Comparison of ENCODE assay signal across 22 mouse cellular contexts in genomic region chr13:51348707-51349106, GRCm38 (mm10). TPM values are rescaled to one million over a fixed set of nuclear protein-coding genes. Genes with fewer than 3 reads are reported as not detected.
DNase-seq lines count a peak whose midpoint lies in the region; ATAC-seq and TF ChIP-seq lines count a peak whose summit lies in the region.
"Had no signal": no experiment of that assay in that cellular context is flagged by ENCODE, and none has a peak within 500 bp of the region (broad histone marks: within the 10 kb centered on the region; RNA-seq: fewer than 3 reads in every experiment).

No protein-coding gene starts in this region.

- no peak for ATAC-seq in forebrain, postnatal 0 days
- ATAC-seq in neural tube, embryonic 15.5 days (ENCODE audit: low FRiP score): no peak
- ATAC-seq: forebrain, embryonic 13.5 days; hindbrain, postnatal 0 days; intestine, embryonic 16.5 days had no signal

- peak overlapping the region; percentile 88; the same call in 1 of the 2 replicates for H3K27ac ChIP-seq in forebrain, embryonic 10.5 days
- H3K27ac ChIP-seq in forebrain, postnatal 0 days (ENCODE audit: low read depth, low read length): no peak overlapping the region
- no peak overlapping the region for H3K27ac ChIP-seq in neural tube, embryonic 15.5 days (replicated peaks)
- H3K27ac ChIP-seq: embryonic facial prominence, embryonic 13.5 days; forebrain, embryonic 13.5 days; hindbrain, postnatal 0 days; liver, embryonic 13.5 days had no signal

- H3K27me3 ChIP-seq in forebrain, embryonic 10.5 days (ENCODE audit: poor library complexity, severe bottlenecking): no peaks in the 10 kb centered on the region
- no peaks in the 10 kb centered on the region for H3K27me3 ChIP-seq in forebrain, postnatal 0 days (ENCODE audit: insufficient read depth, low read length)
- no peaks in the 10 kb centered on the region for H3K27me3 ChIP-seq in neural tube, embryonic 15.5 days (replicated peaks)
- H3K27me3 ChIP-seq: embryonic facial prominence, embryonic 13.5 days; forebrain, embryonic 13.5 days; liver, embryonic 13.5 days had no signal

- peaks cover 49% of the 10 kb centered on the region for H3K4me1 ChIP-seq in forebrain, embryonic 10.5 days
- H3K4me1 ChIP-seq in forebrain, postnatal 0 days (ENCODE audit: insufficient read depth): peaks cover 10% of the 10 kb centered on the region
- H3K4me1 ChIP-seq in neural tube, embryonic 15.5 days: peaks cover 13% of the 10 kb centered on the region
- H3K4me1 ChIP-seq: liver, embryonic 13.5 days had no signal

- H3K9me3 ChIP-seq in forebrain, embryonic 10.5 days: no peaks in the 10 kb centered on the region
- no peaks in the 10 kb centered on the region for H3K9me3 ChIP-seq in forebrain, postnatal 0 days (ENCODE audit: low read length)
- no peaks in the 10 kb centered on the region for H3K9me3 ChIP-seq in neural tube, embryonic 15.5 days (replicated peaks)
- H3K9me3 ChIP-seq: embryonic facial prominence, embryonic 13.5 days; forebrain, embryonic 13.5 days; liver, embryonic 13.5 days had no signal

- no peaks in the 10 kb centered on the region for H3K36me3 ChIP-seq in forebrain, embryonic 10.5 days (replicated peaks)
- H3K36me3 ChIP-seq in forebrain, postnatal 0 days (ENCODE audit: insufficient read depth): no peaks in the 10 kb centered on the region
- no peaks in the 10 kb centered on the region for H3K36me3 ChIP-seq in neural tube, embryonic 15.5 days
- H3K36me3 ChIP-seq: embryonic facial prominence, embryonic 13.5 days; liver, embryonic 13.5 days had no signal

- no peak overlapping the region for H3K9ac ChIP-seq in forebrain, postnatal 0 days
- H3K9ac ChIP-seq in neural tube, embryonic 15.5 days (replicated peaks): no peak overlapping the region
- H3K9ac ChIP-seq: embryonic facial prominence, embryonic 13.5 days; forebrain, embryonic 13.5 days; liver, embryonic 13.5 days had no signal

- H3K4me3 ChIP-seq in forebrain, embryonic 10.5 days: no peak overlapping the region
- H3K4me3 ChIP-seq in forebrain, postnatal 0 days (ENCODE audit: low read depth, low read length): no peak overlapping the region
- H3K4me3 ChIP-seq in neural tube, embryonic 15.5 days (replicated peaks): no peak overlapping the region
- H3K4me3 ChIP-seq: embryonic facial prominence, embryonic 13.5 days; erythroblast, embryonic 14.5 days; forebrain, embryonic 13.5 days; liver, embryonic 13.5 days had no signal

- DNase-seq in forebrain, embryonic 10.5 days (ENCODE audit: extremely low spot score, low spot score): no peak
- DNase-seq in forebrain, postnatal 0 days: no peak
- DNase-seq in kidney, postnatal 36 days: peak; percentile 7 to 11
- no peak for DNase-seq in kidney, adult 18-20 months
- DNase-seq in neural tube, embryonic 10.5 days (ENCODE audit: extremely low spot score, low spot score): peak; percentile 41
- DNase-seq in retina, postnatal 1 day: no peak
- no peak for DNase-seq in right cerebral cortex, postnatal 4 days
- DNase-seq: adrenal gland, postnatal 14 days; cerebellum, adult 2 months; cerebellum, postnatal 36 days; layer of hippocampus, adult 9-11 months; liver, embryonic 13.5 days; lung, postnatal 36 days; right cerebral cortex, postnatal 25 days; thymus, postnatal 14 days had no signal

- no peak overlapping the region for H3K4me2 ChIP-seq in forebrain, postnatal 0 days (ENCODE audit: low read depth)
- no peak overlapping the region for H3K4me2 ChIP-seq in neural tube, embryonic 15.5 days
- H3K4me2 ChIP-seq: embryonic facial prominence, embryonic 13.5 days; forebrain, embryonic 13.5 days; heart, embryonic 11.5 days; liver, embryonic 13.5 days had no signal

- no peak for TF ChIP-seq CTCF in forebrain, postnatal 0 days (IDR thresholded peaks at IDR 0.05; ENCODE audit: low read depth)

- 67% methylated on average over 4 of the region's 4 CpGs for WGBS in forebrain, embryonic 10.5 days
- WGBS in forebrain, postnatal 0 days: 84% methylated on average over 4 of the region's 4 CpGs
- WGBS in neural tube, embryonic 15.5 days: 84% methylated on average over 4 of the region's 4 CpGs

RNA-seq across cellular contexts. Expression of gene S1pr3, which starts 59.7 kb away (rescaled TPM):
- 50.4 and 53.9 TPM in 2 replicates for polyA plus RNA-seq in forebrain, embryonic 10.5 days (2016; fragmentation: Nextera tagmentation; extraction: Ambion mirVana)
- 4.2 and 8.4 TPM in 2 replicates for total RNA-seq in forebrain, postnatal 0 days (2014; rRNA removed)
- polyA plus RNA-seq in forebrain, postnatal 0 days (2015; fragmentation: Nextera tagmentation; extraction: Ambion mirVana): 7.4 and 9.6 TPM in 2 replicates
- 12.5 and 27.9 TPM in 2 replicates for polyA plus RNA-seq in neural tube, embryonic 15.5 days (2015; fragmentation: Nextera tagmentation; extraction: Ambion mirVana)

Comparison
In these comparisons a context has a peak if more than half of its experiments do, and no peak if none do; other contexts are left out.
1. DNase-seq: peak in kidney, postnatal 36 days (2 of 2) and neural tube, embryonic 10.5 days (single experiment); none in forebrain, embryonic 10.5 days (single experiment), forebrain, postnatal 0 days (single experiment), kidney, adult 18-20 months (single experiment), retina, postnatal 1 day (single experiment) and right cerebral cortex, postnatal 4 days (single experiment).